Mouse (Mus musculus) neural tube, embryonic 10.5 days (tissue): Measurements from ENCODE around the gene Myo1b.

Experiments
- DNase-seq: peaks from one replicate; pipeline ENCODE4 v3.0.0-alpha.2; 2017; ENCODE audit warnings: low spot score; ENCODE audit errors: extremely low spot score

Gene Myo1b

DNA sequence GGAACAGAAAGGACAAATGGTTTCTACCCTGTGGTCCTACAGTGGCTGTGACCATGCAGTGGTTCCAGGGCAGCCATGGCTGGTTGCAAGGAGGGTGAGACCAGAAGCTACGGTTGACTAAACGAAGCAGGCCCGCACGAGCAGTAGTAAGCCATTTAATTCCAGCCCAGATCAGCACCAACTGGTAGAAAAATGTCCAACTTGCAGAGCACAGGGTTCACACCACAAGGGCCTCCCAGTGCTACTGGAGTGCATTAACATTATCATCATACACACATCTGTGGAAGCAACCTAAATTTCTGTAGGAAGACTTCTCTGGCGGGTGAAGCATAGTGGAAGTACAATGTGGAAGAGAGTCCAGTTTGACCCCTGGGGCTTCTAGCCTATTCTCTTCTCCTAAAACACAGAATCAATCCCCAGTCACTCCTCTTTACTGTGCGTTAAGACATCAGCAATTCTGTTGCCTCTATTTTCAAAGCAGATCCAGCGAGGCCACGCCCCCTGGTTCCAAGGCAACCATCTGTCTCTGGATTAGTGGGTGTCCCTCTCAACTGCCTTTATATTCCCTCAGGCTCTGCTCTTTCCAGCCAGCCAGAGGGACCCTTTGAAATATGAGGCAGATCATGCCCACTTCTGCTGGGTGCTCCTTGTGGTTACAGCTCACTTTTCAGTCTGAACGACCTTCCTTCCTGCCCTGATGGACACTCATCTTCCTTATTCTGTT lies 120.1 kb downstream of the Myo1b start:
- DNase-seq, result no peak

DNA sequence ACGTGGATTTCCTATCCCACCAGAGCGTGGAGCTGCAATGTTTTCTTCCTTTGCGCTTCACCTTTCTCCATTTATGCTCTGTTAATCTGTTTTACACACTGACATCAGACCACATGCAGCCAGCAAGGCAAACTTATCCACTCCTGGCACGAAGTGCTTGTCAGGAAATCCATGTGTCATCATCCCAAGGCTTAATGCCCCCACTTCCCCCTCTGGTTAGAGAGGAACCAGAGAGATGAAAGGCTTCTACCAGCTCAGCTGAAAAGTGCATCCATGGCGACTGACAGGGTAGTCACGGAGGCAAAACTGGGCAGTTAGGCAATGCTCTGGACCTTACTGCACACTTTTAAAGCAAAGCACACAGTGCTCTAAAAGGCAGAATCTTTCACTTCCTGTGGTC lies 126.6 kb downstream of the Myo1b start:
- DNase-seq, result no peak

DNA sequence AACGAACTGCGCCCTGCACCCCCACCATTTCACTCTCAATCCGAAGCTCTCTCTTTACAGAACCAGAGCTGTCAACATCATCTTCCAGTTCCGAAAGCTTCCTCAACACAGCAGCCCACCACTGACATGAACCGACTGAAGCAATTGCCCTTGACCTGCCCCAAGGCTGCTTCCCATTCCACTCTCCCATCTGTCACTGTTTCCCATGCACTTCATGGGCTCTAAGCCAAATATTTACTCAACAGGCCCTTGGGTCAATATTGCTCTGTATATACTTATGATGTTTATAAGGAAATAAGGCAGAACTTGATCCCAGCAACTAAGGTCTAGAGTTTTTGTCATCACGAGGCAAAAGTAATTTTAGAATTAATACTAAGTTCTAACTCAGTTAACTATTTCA lies 133.8 kb downstream of the Myo1b start:
- no peak for DNase-seq

DNA sequence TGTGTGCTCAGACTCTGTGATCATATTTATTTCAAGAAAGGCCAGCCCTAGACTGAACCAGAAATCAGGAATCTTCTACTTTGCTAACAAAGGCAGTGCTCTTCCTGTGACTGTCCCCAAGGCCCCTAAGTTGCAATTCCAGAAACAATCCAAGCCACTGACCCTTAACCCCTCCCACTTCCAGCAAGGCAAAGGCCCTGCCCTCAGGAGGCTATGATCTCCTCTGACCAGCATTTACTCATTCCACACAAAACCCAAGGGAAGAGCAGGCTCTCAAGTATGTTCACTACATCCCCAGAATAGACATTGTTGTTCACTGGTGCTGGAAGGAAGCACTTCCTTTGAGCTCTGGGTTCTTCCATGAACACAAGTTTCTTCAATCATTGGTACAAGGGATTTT lies 135.5 kb downstream of the Myo1b start:
- DNase-seq, result no peak

DNA sequence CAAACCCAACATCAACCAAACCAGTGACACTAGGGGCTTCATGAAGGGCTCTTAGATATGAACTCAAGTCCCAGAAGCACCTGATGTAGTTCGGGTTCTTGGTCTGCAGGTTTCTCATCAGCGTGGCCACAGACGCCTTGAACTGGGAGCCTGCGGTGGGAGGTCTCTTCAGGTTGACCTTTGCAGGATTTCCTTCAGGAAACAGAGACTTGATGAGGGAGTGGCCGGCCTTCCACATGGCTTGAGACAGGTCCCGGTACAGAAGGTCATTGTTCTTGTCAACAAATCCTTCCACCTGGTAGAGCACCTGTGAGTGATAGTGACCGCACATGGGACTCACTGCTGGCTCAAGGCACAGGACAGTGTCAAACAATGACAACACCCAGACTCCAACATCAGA lies 137.6 kb downstream of the Myo1b start:
- no peak for DNase-seq

DNA sequence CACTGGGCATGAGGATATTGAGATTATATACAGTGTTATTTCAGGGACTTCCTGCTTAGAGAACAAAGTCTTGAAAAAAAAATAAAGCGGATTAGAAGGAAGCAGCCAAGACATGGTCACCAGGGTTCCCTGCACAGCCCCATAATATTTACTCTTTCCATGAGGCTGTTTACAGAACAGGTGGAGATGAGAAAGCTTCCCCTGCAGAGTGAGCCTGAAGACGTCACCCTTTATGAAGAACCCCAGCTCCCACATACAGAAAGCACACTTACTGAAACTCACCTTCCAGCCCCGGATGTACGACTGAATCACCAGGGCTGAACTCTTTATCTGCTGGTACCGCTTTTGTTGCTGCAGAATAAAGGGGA lies 145.4 kb downstream of the Myo1b start:
- DNase-seq, result no peak

DNA sequence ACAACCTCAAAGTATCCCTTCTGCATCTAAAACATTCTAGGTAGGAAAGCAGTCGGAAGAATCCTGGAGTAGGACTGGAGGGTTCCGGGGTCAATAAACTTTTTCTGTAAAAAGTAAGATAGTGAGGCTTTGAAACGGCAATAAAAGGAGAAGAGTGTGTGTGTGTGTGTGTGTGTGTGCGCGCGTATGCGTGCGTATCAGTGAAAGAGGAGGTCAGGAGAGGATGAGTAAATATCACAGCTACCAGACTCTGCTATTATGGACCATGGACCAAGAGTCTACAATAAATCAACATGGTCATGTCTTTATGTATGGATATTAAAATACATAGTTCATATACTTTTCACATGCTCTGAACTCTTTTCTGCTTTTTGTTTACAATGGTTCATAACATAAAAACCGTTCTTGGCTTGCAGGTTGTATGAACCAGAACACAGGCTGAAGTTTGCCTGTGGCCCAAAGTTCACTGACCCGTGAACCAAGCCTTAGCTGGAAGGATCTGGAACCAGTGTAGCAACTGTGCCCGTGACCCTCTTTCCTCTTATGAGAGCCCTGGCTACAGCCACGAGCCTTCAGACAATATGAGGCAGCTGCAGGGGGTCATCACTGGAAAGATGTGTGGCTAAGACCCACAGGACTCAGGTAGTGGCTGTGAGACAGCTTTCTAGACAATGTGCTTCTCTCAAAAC lies 145.9 kb downstream of the Myo1b start:
- no peak for DNase-seq

DNA sequence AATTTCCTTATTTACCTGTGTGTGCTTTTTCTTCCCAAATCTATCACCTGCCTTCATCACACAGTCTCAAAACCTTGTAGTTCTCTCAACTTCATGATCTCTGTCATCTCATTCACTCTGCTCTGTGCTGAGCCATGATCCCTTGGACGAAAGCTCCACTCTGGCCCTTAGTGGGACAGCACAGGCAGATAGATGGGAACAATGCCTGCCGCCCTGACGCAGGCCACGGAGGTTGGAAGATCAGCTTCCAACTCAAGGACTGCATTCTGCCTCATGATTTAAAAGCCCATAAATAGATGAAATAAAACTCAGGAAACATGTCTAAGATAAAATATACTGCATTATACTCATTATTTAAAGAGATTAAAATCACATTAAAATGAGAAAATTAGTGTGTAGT lies 149.6 kb downstream of the Myo1b start:
- DNase-seq, result no peak

DNA sequence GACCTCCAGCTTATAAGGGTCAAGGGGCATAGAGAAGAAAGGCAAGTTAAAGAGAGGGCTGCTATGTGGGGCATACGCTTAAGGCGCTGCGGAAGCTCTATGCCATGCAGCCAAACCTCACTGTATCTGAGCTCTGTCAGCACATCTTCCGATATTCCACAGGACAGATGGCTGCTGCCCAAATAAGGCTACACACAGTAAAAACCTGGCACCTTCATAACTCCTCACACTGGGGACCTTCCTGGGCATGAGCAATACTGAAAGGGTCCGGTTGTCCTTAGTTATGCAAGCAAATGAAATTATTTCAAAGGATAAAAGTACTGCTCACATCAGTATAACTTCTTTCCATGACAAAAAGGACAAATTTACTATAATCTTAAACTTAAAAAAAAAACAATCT lies 150.7 kb downstream of the Myo1b start:
- no peak for DNase-seq

DNA sequence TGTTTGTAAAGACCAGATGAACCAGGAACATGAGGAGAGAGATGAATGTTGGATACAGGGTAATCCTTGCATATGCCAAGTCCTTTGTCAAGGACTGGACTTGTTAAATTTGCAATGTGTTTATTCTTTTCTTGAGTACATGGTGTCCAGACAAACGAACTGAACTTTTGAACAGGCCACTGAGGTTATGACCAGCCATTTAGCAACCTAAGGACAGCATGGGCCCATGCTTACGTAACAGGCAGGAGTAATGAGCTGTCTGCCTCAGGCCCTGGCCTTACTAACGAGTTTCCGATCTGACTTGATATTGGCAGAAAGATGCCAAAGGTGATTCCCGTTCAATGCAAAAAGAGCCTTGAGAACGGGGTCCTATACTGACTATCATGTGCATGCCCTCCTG lies 156.2 kb downstream of the Myo1b start:
- DNase-seq, result no peak

DNA sequence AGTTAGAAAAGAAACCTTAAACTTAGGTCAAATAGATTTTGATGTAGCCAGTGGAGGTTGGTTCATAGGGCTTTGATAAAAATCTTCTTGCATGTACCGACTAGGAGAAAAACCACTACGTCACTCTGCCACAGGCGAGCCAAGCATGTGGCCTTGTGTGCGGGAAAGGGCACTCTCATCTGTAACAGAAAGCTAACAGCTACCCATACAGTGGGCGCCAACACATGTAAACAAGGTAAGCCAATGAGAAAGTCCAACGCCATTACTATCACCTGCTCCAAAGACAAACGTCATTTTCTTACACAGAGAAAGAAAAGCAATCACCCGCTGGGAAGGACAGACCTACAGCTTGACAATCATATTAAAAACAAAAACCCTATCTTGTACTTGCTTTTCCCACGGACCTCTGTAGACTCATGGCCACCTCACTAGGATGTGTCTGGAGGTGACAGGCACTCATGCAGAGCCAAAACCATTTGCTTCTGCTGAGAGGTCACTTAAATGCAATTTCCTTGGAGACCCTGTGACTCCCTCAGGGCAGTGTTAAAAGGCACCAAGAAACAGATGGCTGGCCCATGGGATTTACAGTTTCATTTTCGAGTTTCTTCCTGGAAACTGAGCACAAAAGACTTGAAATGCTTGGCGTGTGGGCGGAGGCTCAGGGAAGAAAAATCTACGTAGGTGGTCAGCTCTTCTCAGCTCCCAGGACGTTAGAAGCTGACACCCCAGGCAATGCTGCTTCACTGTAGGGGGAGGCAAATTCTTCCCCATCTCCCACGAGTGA lies 157.4 kb downstream of the Myo1b start:
- no peak for DNase-seq

DNA sequence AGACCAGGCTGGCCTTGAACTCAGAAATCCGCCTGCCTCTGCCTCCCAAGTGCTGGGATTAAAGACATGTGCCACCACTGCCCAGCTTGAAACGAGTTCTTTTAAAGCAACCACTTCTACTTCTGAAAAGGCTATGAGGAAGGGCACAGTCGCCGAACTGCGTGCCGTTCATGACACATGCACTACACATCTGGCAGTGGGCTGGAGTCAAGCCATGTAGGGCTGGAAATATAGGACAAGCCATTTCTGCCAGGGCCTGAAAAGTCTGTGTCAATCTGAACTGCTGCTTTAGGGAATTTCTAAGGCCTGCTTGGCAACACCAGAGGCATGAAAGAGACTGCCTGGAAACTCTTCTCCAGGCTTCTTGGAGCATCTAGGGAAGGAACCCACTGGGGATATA lies 162.2 kb downstream of the Myo1b start:
- no peak for DNase-seq

DNA sequence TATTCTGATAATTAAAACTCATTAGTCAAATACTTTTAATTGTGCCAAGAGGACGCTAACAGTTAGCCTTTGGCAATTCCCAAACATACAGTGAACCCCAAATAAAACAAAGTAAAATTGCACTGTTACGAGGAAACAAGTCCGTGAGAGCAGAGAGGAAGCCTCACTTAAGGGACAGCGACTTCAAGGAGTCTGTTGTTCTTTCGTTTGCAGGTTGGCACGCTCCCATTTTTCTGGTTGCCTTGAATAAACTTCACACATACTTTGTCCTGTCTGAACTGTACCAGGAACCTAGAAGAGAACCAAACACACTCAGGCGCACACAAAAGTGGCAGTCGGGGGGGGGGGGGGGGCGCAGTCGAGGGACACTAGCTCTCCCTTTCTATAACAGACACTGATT lies 164.9 kb downstream of the Myo1b start:
- no peak for DNase-seq

DNA sequence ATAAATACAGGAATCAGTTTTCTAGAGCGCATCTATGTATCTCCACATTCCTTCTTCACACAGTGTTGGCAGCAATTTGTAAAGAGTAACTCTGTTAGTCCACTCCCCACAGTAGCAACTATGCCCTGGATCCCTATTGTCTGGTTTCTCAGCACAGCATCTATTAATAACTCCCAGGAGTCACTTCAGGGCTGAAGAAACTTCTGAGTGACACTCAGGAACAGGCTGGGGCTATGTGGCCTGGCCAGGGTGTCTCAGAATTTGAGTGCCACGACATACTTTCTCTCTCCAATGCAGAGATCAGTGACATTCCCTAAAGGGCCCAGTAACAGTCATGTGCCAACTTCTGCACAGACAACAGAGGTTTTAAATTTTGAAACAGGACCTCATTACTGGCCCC lies 167.6 kb downstream of the Myo1b start:
- DNase-seq, result no peak

DNA sequence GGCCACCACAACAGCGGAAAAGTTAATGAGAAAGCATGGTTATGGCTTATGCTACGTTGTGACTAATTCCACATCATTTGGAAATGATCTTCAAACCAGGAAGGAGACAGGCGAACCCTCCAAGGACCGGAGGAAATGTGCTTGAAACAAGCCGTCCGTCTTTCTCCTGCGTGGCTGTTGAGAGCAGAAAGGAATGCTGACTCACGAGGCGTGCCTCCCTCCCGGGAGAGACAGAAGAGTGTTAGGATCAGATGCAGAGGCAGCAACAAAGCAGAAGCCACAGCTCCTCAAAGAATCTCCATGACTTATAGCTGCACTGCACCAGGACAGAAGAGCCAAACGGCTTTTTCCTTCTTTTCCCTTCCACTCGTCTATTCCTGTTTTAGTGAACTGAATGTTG lies 168.4 kb downstream of the Myo1b start:
- DNase-seq, result peak; percentile 40

DNA sequence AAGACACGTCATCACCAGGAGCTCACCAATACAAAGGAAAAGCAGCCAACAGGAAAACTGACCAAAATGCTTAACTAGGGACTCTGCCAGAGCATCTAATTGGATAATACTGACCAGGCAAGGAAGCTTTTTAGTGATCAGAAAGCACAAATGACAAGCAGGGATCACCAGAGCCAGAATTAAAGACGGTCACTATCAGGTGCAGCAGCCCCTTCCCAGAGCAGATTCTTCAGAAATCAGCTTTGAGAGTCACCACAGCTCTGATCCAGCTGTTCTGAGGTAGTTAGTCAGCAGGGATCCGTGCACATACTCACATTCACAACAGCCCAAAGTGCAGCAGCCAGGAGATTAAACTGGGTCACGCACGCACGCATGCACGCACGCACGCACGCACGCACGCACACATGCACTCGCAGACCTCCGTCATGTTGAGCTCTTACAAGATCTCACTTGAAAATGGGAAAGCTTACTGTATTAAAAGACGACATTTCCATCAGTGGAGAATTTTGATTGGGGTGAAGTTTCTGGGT lies 169.1 kb downstream of the Myo1b start:
- DNase-seq, result no peak

DNA sequence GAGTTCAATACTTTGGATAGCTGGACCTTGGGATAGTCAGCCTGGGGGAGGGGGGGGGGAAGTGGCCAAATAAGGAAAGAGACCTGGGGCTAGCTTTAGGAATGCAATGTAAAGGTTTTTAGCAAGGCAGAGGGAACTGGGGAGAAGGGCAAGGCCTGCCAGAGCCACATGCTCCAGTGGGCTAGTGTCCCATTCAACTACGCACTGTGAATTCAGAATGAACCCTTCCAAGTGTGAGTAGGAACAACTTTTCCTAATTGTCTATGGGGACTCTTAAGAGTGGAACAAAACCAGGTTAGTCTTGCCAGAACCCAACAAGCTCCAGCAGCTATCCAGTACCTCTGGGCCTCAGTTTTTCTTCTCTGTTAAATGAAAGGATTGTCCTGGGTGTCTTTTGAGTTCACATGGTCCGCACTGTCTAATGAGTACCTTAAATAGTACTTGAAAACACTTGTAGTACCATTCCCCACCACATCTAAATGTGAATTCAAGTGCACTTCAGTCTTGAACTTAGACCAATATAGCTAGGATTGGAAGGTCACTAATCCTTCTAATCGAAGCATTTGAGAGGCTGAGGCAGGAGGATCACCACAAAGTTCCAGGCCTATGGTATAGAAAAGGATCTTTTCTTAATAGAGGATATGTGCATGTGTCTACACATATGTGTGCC lies 172.0 kb downstream of the Myo1b start:
- no peak for DNase-seq

DNA sequence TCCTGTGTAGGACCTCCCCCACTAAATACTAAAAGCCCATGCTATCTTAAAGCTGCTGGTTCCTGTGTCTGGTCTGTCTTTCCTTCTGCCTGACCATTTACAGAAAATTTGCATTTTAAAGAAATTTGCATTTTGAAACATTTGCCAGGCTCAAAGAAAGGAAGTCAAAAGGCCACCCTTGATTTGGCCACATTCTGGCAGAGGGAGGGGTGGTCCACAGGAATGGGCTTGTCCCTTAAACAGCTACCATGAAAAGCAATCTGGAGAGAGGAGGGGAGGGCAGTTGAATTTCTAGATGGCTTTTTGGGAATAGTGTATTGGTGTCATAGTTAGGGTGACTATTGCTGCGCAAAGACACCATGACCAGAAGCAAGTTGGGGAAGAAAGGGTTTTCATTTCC lies 173.3 kb downstream of the Myo1b start:
- DNase-seq, result no peak

DNA sequence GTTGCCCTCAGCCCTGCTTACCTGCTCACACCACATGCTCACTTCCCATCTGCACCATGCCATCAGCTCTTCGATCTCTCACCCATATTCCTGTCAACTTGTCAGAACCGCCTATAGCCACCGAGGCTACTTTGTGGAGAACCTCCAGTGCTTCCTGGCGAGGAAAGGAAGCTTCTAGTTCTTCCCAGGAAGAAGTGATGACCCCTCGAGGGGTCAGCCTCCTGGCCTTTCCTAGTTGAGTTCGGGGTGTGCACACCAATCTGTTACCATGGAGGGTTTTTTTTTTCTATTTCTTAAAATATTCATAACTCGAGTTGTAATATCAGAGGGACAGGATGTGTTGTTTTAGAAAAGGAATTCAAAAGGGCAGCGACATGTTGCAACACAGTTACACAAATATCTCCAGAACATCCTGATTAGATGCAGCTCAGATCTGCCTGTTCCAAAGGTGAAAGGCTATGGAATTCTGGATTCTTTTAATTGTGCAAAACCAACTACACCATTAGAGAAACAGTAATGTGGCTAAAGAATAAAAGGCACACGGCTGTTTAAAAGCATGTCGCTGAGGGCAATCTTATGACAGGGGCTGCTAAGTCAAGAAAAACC lies 175.1 kb downstream of the Myo1b start:
- DNase-seq, result no peak

DNA sequence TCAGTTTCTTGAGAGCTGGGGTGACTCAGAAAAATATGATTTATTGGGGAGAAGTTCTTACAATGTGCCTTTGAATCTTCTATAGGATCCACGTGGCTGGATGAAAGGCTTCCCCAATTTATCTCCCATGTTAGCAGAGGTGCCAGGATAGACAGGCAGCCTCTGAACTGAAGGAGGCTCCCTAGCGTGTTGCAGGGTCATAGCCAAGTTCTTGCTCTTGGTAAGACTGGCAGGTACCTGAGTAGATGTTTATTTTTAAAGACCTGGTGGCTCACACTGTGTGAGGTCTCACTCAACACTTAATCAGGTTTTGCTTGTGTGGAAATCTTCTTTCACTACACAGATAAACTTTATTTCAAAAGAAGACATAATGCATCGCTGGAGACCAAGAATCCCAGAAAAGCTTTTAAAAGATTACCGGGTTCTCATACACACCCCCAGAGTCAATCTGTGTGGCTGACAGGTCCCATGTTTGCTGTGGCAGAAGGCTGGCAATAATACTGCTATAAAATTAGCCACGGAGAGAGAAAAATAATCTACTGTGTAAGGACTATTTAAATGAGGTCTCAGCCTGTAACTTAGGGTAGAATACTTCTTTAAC lies 176.5 kb downstream of the Myo1b start:
- DNase-seq, result peak; percentile 9

DNA sequence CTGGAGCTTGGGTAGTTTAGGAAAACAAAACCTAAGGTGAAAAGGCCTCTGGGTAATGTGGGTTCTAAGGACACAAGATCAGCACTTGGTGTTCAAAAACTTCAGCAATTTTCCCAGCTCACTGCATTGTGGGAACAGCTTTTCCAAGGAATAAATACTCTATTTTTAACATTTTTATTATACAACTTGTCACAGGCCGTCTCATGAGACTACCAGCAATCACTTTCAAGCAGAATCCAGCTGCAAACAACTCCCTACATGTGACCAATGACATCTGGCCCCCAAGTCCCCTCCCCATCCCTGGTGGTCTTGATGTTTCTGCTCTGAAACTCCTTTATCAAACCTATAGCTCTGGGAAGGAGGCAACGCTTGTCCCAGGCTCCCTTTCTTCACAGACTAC lies 179.0 kb downstream of the Myo1b start:
- peak; percentile 5 for DNase-seq
